Mouse (Mus musculus): Measurements from ENCODE around the gene Cts7.

Gene Cts7

GRCm38 (mm10) chr13:61358097-61358496 lies at the start of gene Cts7:
Gene Cts7, minus strand, starts transcription at chr13:61358197.
- in situ Hi-C loops (cut with MboI, MseI): no loop called here

Data from T-helper 1 cell (primary cell).